Mouse (Mus musculus) natural killer cell, adult 2 months (primary cell): ENCODE data around the gene Alg12.

Experiments
- DNase-seq, 2 experiments: peaks; one replicate each; pipeline ENCODE4 v3.0.0; 2022; ENCODE audit warnings: low spot score in 2 of 2

Gene Alg12

DNA sequence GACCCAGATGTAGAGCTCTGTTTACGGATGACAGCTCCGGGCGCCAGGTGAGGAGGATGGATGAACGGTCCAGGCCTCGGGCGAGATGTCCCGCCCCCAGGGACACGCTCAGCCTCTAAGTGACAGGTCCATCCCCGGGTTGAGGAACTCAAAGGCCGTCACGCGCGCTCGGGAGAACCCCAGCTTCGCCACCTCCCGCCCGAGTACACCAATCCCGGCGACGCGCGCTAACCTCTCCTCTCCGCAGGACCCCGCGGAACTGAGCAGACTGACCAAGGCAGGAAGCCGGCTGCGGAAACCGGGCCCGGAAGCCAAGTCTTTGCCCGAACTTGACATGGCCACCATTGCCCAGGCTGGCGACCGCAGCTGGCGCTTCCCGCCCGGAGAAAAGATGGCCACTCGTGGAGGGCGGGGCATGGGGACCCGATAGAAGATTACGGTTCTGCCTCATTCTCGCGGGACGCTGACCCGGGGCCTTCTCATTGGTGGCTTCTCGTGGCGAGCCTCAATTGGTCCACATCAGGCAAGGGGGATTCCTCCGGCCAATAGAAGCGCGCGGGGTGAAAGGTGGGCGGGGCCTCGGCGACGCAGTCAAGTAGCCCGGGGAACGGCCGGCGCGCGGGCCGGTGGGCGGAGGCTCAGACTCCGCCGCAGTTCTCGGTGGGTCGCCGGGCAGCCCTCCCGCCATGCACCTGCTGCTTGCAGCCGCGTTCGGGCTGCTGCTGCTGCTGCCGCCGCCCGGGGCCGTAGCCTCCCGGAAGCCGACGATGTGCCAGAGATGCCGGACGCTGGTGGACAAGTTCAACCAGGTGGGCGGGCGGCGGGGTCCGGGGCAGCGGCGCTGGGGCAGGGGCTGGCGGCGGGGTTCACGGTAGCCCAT lies at the start of gene Alg12, which contains the start of gene Creld2:
Alg12 (minus strand) TSS at position 293 of the 880 bp plus-strand sequence.
Creld2 (plus strand) TSS at position 621 of the 880 bp plus-strand sequence.
- peak; percentile 100 for DNase-seq

DNA sequence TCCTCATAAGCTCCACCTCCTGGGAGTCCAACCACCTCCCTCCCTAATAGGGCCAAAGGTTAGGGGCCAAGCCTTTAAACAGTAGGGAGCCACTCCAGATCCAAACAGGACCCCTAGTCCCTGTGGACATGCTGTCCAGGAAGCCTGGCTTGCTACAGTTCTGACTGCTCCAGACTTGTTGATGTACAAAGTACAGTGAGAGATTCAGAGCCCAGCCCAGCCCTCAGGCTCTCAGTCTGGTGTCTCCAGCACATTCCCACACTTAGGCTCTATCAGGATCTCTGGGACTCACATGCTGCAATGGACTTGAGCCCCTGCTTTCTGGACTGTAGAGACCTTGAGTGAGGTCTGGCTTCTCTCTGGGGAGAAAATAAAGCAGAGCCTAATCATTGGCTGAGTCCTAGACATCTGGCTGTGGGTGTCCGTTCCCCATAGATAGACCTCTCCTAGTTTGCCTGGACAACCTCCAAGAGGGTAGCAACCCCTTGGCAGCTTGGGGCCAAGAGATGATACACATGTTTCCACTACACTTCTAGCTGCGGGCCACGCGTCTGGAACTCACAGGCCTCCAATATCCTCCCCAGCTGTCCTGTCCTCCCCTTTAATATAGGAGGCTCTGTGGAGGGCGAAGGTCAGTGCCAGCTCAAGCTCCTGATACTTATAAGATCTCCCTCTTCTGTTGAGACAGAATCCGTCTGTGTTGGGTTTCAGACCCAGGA lies 49.1 kb upstream of the Alg12 start:
- no peak for DNase-seq

GRCm38 (mm10) chr15:88867368-88868023 lies 48.4 kb upstream of the Alg12 start:
- DNase-seq = no peak

GRCm38 (mm10) chr15:88866934-88867356 lies 47.8 kb upstream of the Alg12 start:
- DNase-seq = no peak

GRCm38 (mm10) chr15:88865888-88866695 lies 47.0 kb upstream of the Alg12 start:
- no peak for DNase-seq

GRCm38 (mm10) chr15:88865061-88865460 lies 45.9 kb upstream of the Alg12 start:
- no peak for DNase-seq

- no peak for DNase-seq
Measured at GRCm38 (mm10) chr15:88864270-88865030, 45.3 kb upstream of the Alg12 start.

DNA sequence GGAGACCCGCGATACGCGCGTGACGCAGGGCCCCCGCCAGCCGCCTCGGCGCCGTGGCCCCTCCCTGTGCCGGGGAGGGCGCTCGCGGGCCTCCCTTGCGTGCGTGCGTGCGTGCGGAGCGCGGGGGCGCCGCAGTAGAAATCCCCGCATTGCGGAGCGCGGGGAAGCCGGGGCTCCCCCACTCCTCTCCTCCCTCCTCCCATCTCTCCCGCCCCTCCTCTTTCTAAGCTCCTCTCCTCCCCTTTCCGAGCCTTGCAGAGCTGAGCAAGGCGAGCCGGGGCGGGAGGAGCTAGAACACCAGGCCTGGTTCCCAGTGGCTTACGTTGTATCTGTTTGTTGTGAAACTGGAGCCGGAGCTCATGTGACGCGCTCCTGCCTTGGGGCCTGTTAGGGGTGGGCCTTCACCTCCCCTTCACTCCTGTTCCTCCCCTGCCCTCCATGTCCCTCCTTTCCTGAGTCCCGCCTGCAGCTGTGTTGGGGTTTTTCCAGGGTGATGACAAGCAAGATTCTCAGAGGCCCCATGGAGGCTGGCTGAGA lies 44.6 kb upstream of the Alg12 start:
- peak; percentile 71 to 73 for DNase-seq

DNA sequence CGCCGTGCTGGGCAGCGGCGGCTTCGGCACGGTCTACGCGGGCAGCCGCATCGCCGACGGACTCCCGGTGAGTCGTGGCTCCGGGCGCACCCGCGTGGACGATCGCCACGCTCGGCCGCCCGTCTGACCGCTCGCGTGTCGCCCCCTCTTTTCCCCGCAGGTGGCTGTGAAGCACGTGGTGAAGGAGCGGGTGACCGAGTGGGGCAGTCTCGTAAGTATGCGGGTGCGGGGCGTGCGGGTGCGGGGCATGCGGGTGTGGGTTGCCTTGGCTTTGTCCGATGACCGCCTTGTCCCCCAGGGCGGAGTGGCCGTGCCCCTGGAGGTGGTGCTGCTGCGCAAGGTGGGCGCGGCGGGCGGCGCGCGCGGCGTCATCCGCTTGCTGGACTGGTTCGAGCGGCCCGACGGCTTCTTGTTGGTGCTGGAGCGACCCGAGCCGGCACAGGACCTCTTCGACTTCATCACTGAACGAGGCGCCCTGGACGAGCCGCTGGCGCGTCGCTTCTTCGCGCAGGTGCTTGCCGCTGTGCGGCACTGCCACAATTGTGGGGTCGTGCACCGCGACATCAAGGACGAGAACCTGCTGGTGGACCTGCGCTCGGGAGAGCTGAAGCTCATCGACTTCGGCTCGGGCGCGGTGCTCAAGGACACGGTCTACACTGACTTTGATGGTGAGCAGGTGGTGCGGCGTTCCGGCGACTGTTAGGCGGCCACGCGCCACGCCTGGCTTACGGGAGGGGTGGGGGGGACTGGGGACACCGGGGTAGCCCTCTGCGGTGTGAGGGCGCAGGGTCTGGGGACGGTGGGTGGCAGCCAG lies 44.0 kb upstream of the Alg12 start:
- DNase-seq = peak; percentile 40 to 42

- peak; percentile 96 for DNase-seq
Measured at GRCm38 (mm10) chr15:88861772-88862622, 42.9 kb upstream of the Alg12 start, which contains the start of gene Pim3. Gene Pim3, plus strand, starts transcription at chr15:88862186.

DNA sequence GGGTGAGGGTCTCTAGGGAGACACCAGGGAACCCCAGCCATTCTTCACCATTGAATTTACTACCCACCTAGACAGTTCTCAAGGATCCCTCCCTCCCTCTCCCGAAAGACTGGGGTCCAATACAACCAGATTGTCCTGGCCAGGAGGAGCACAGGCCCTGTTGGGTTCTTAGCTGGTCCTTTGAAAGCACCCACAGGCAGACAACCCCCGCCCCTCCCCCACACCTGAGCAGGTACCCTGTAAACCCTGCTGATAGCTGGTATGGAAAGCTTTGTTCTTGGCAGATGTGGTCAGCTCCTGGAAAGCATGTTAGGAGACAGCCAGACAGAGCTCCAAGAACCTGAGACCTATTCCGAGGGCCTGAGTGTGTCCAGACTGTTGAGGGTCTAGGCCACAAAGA lies 41.7 kb upstream of the Alg12 start:
- DNase-seq = no peak

DNA sequence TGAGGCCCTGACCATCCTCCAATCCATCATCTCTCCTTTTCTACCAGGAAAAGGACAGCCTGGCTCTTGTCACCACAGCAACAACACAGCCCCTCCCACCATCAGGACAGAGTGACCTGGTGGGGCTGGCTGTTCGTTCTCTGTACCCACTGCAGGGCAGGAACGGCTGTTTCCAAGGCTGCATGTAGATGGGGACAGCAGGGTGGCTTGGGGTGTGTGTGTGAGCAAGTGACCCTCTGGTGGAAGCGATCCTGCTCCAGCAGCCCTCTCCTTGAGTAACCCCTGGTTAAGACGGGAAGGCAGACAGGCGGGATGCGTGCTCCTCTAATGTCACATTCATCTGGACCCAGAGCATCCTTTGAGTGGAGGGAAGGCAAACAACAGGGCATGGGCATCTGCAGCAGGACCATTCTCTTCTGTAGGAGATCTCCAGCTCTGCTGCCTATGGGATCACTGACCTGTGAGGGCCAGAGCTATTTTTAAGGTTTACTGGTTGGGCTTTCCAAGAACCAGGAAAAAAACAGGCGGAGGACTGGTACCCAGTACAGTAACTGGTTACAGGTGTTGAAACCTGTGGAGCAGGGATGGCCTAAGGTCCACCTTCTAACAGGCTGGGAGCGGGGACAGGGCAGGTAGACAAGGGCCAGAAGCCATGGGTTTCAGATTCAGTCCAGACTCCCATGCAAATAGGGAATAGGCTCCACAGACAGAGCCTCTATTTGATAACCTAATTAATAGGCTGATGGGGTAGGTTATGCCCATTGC lies 40.3 kb upstream of the Alg12 start:
- no peak for DNase-seq

- no peak for DNase-seq
Measured at GRCm38 (mm10) chr15:88858707-88859106, 39.6 kb upstream of the Alg12 start.

DNA sequence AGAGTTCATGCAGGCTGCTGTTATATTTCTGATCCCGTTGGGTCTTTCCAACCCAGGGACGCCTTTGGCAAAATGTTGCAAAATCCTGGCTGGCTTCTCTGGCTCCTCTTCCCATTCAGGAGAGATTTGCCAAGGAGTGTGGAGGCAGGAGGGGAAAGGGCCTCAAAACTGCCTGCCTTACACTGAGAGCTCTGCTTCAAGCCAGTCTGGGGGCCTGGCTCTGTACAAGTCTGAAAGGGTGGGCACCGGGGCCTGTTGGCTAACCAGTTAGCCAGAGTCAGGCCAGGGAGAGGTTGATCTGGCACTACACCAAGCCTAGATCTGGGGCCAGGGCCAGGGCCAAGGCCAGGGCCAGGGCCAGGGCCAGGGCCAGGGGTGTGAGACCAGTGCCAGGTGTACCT lies 39.0 kb upstream of the Alg12 start:
- no peak for DNase-seq

DNA sequence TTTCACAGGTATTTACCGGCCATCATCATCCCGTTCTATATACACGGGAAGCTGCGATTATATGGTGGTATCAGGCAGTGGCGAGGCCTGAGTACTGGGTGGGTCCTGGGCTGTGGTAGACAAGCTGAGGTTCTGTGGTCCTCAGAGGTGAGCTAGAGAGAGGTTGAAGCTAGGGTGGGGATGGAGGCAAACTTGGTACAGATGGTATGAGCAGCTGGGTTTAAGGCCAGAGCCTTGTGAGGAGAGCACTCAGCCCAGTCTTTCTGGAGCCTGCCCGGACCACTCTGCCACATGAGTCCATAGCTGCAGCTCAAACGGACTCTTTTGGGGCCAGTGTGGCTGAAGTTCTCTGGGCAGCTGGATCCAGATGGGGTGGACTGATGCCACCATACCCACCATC lies 38.2 kb upstream of the Alg12 start:
- DNase-seq = no peak

GRCm38 (mm10) chr15:88856613-88857012 lies 37.5 kb upstream of the Alg12 start:
- DNase-seq = no peak

- no peak for DNase-seq
Measured at GRCm38 (mm10) chr15:88855896-88856417, 36.8 kb upstream of the Alg12 start.
